Mouse (Mus musculus) CH12.LX (cell line): ENCODE data around the gene Neurl1b. TPM values are rescaled to one million over a fixed set of nuclear protein-coding genes. Genes with fewer than 3 reads are reported as not detected.

ENCODE experiments used
- DNase-seq: peaks from one replicate; pipeline ENCODE4 v3.0.0-alpha.2; 2013; ENCODE audit errors: extremely low read depth
- H3K27ac ChIP-seq: 2 replicates; pipeline ENCODE4 v1.5.1; 2012; ENCODE audit warnings: low read depth, mild to moderate bottlenecking, control low read depth, moderate library complexity; ENCODE audit not compliant: insufficient read depth
- H3K27me3 ChIP-seq: replicated peaks from 2 replicates; pipeline ENCODE3; 2012; ENCODE audit warnings: inconsistent platforms
- H3K36me3 ChIP-seq, 2 experiments: replicated peaks in 1 of 2; 2 replicates each; pipeline versions ENCODE3 to v1.6.1; 2012; ENCODE audit warnings: inconsistent platforms in 1 of 2, low read length in 1 of 2, mild to moderate bottlenecking in 1 of 2, mixed read lengths in 1 of 2, moderate library complexity in 1 of 2; ENCODE audit not compliant: control insufficient read depth in 1 of 2, insufficient read depth in 1 of 2
- H3K4me1 ChIP-seq, 2 experiments: 2 replicates each; pipeline ENCODE4 v1.6.1; 2012; ENCODE audit warnings: inconsistent platforms in 1 of 2, moderate library complexity in 1 of 2; ENCODE audit not compliant: insufficient read depth in 2 of 2, control insufficient read depth in 1 of 2
- H3K4me2 ChIP-seq: 2 replicates; pipeline ENCODE4 v1.6.1; 2012; ENCODE audit warnings: low read depth, mild to moderate bottlenecking, control low read depth; ENCODE audit not compliant: poor library complexity, insufficient read depth, severe bottlenecking
- H3K4me3 ChIP-seq, 3 experiments: fragments of 150-350 bp in 1 of 3; sonication (generic) in 1 of 3; replicated peaks in 1 of 3; 2 replicates each; pipeline versions ENCODE3 to v1.5.1; 2011 to 2012; ENCODE audit warnings: low read depth in 2 of 3, low read length in 2 of 3, mild to moderate bottlenecking in 2 of 3, moderate library complexity in 2 of 3, control low read depth in 1 of 3, improper control_type of control experiment in 1 of 3, inconsistent platforms in 1 of 3, mixed read lengths in 1 of 3; ENCODE audit not compliant: poor library complexity in 1 of 3
- H3K79me2 ChIP-seq: replicated peaks from 2 replicates; pipeline ENCODE4 v1.6.1; 2012; ENCODE audit warnings: mild to moderate bottlenecking, moderate library complexity; ENCODE audit not compliant: control insufficient read depth, poor library complexity, insufficient read depth, severe bottlenecking; ENCODE audit errors: extremely low read depth
- H3K9ac ChIP-seq: 2 replicates; pipeline ENCODE4 v1.6.1; 2012; ENCODE audit warnings: low read depth, mild to moderate bottlenecking, control low read depth, moderate library complexity; ENCODE audit not compliant: insufficient read depth
- H3K9me3 ChIP-seq: replicated peaks from 2 replicates; pipeline ENCODE3; 2012; ENCODE audit warnings: low read length, inconsistent platforms, mixed read lengths
- CTCF ChIP-seq, 2 experiments: IDR thresholded peaks in 1 of 2; conservative IDR thresholded peaks in 1 of 2; 2 replicates each; pipeline ENCODE4 v1.5.1; 2011 to 2012; ENCODE audit warnings: low read depth in 2 of 2, low read length in 2 of 2, improper control_type of control experiment in 1 of 2, inconsistent platforms in 1 of 2, mild to moderate bottlenecking in 1 of 2, moderate library complexity in 1 of 2
- EP300 ChIP-seq: IDR thresholded peaks from 2 replicates; pipeline ENCODE4 v1.6.1; 2011; ENCODE audit warnings: low read length, improper control_type of control experiment
- MAX ChIP-seq: IDR thresholded peaks from 2 replicates; pipeline ENCODE4 v1.6.1; 2011; ENCODE audit warnings: low read length, improper control_type of control experiment
- MAZ ChIP-seq: IDR thresholded peaks from 2 replicates; pipeline ENCODE4 v1.6.1; 2012; ENCODE audit warnings: low read depth, mild to moderate bottlenecking, inconsistent platforms, low read length, improper control_type of control experiment, moderate library complexity
- MEF2A ChIP-seq: IDR thresholded peaks from 2 replicates; pipeline ENCODE4 v1.6.1; 2014; ENCODE audit warnings: low read depth, mild to moderate bottlenecking, inconsistent platforms, low read length, improper control_type of control experiment, borderline replicate concordance
- MYC ChIP-seq: IDR thresholded peaks from 2 replicates; pipeline ENCODE4 v1.6.1; 2011; ENCODE audit warnings: low read depth, mild to moderate bottlenecking, improper control_type of control experiment, low read length
- PAX5 ChIP-seq: IDR thresholded peaks from 2 replicates; pipeline ENCODE4 v1.6.1; 2012; ENCODE audit warnings: low read length, inconsistent platforms, mixed read lengths
- POLR2AphosphoS2 ChIP-seq: IDR thresholded peaks from 2 replicates; pipeline ENCODE4 v1.6.1; 2011; ENCODE audit warnings: low read depth, low read length, improper control_type of control experiment
- RAD21 ChIP-seq: IDR thresholded peaks from 2 replicates; pipeline ENCODE4 v1.6.1; 2011; ENCODE audit warnings: low read depth, mild to moderate bottlenecking, low read length, improper control_type of control experiment, moderate library complexity
- TBP ChIP-seq: conservative IDR thresholded peaks from 2 replicates; pipeline ENCODE4 v1.6.1; 2011; ENCODE audit warnings: low read depth, low read length, improper control_type of control experiment
- USF2 ChIP-seq: conservative IDR thresholded peaks from 2 replicates; pipeline ENCODE4 v1.6.1; 2011; ENCODE audit warnings: low read depth, low read length, improper control_type of control experiment
- ZKSCAN1 ChIP-seq: IDR thresholded peaks from 2 replicates; pipeline ENCODE4 v1.6.1; 2012; ENCODE audit warnings: low read depth, inconsistent platforms, low read length, improper control_type of control experiment, borderline replicate concordance
- dilution Hi-C: fragments of 300-500 bp; cut with MboI; formaldehyde crosslinking; loops from 2 replicates; pipeline ENCODE4 v1.14.3; 2020; ENCODE audit warnings: low sequenced_read_pairs; ENCODE audit not compliant: extremely low pct_unique_long_range_greater_than_20kb, extremely low pct_ligation_motif_present
- in situ Hi-C: fragments of 300-500 bp; cut with MboI; formaldehyde crosslinking; loops from 3 replicates; pipeline ENCODE4 v1.14.3; 2019; ENCODE audit warnings: low sequenced_read_pairs, low pct_ligation_motif_present, low pct_unique_long_range_greater_than_20kb, mixed read lengths
- polyA plus RNA-seq: library from polyadenylated mRNA; unstranded; fragments of >175 nt; gene quantifications from 2 replicates; pipeline ENCODE4 v1.2.1, GENCODE M21; 2012; ENCODE audit warnings: low read depth; ENCODE audit not compliant: insufficient read length
- total RNA-seq, 2 experiments: library from RNA; depleted of rRNA; stranded (reverse); fragments of 300-350 nt in 1 of 2; fragments of >200 nt in 1 of 2; gene quantifications; 2 replicates each; pipeline ENCODE4 v1.2.3; 2012 to 2014

Gene Neurl1b
- total and polyA plus RNA-seq, 3 experiments = 0.25 TPM; not detected in 2

- H3K36me3 ChIP-seq = no peaks in the 10 kb centered on the region
- H3K4me1 ChIP-seq = peaks cover 2 to 8% of the 10 kb centered on the region in 2 experiments; a peak in 3 of 4 replicates
- in situ Hi-C loops = no loop called here
- H3K27me3 ChIP-seq = peaks cover 79% of the 10 kb centered on the region
- TF ChIP-seq USF2 = no peak
- TF ChIP-seq CTCF (conservative IDR thresholded peaks at IDR 0.05 in 1 of 2, IDR thresholded peaks at IDR 0.05 in 1 of 2; ENCODE audit: low read depth in 2 of 2, low read length in 2 of 2) = no peak
- TF ChIP-seq MYC = no peak
- no peak for TF ChIP-seq POLR2AphosphoS2
- no peak for TF ChIP-seq MEF2A
- no peak for TF ChIP-seq MAX
- no peak for TF ChIP-seq MAZ
- H3K9ac ChIP-seq = no peak overlapping the region
- dilution Hi-C loops = no loop called here
- no peaks in the 10 kb centered on the region for H3K79me2 ChIP-seq
- no peak for DNase-seq
- no peak overlapping the region for H3K4me2 ChIP-seq
- no peak overlapping the region for H3K27ac ChIP-seq
- no peak overlapping the region for H3K4me3 ChIP-seq
- no peaks in the 10 kb centered on the region for H3K9me3 ChIP-seq
Observed at GRCm38 (mm10) chr17:26442197-26442596, 27.6 kb downstream of the Neurl1b start.

GRCm38 (mm10) chr17:26443865-26444264, 29.2 kb downstream of the Neurl1b start:
- Histone ChIP-seq H3K9ac (no peak overlapping the region), H3K4me3 (no peak overlapping the region), H3K27ac (no peak overlapping the region), H3K9me3 (no peaks in the 10 kb centered on the region), H3K4me1 (no peaks in the 10 kb centered on the region), H3K79me2 (no peaks in the 10 kb centered on the region), H3K4me2 (no peak overlapping the region), H3K27me3 (peaks cover 79% of the 10 kb centered on the region), H3K36me3 (no peaks in the 10 kb centered on the region)
- no peak for TF ChIP-seq ZKSCAN1
- no peak for TF ChIP-seq RAD21
- no peak for TF ChIP-seq EP300
- no peak for DNase-seq
- in situ Hi-C loops (no loop called here), dilution Hi-C loops (no loop called here)

GRCm38 (mm10) chr17:26449472-26449871, 34.8 kb downstream of the Neurl1b start:
- in situ Hi-C loops = no loop called here
- peaks cover 73% of the 10 kb centered on the region for H3K27me3 ChIP-seq
- no peak for DNase-seq

More at GRCm38 (mm10) chr17:26449472-26449871, 34.8 kb downstream of the Neurl1b start:
- no peaks in the 10 kb centered on the region for H3K9me3 ChIP-seq
- no peaks in the 10 kb centered on the region for H3K36me3 ChIP-seq
- H3K4me1 ChIP-seq = peaks cover 3 to 7% of the 10 kb centered on the region in 2 experiments; a peak in 3 of 4 replicates
- TF ChIP-seq PAX5 (no peak), TBP (no peak)
- H3K4me3 ChIP-seq = no peak overlapping the region
- H3K79me2 ChIP-seq = no peaks in the 10 kb centered on the region
- H3K4me2 ChIP-seq = no peak overlapping the region
- no peak overlapping the region for H3K27ac ChIP-seq
- H3K9ac ChIP-seq = no peak overlapping the region
- dilution Hi-C loops = no loop called here
